Mouse (Mus musculus): Measurements from ENCODE around the gene Arhgap23. TPM values are rescaled to one million over a fixed set of nuclear protein-coding genes. Genes with fewer than 3 reads are reported as not detected.

The Arhgap23 gene
- polyA plus RNA-seq, 1 experiment from 2014 or later, result 3.9 TPM

DNA sequence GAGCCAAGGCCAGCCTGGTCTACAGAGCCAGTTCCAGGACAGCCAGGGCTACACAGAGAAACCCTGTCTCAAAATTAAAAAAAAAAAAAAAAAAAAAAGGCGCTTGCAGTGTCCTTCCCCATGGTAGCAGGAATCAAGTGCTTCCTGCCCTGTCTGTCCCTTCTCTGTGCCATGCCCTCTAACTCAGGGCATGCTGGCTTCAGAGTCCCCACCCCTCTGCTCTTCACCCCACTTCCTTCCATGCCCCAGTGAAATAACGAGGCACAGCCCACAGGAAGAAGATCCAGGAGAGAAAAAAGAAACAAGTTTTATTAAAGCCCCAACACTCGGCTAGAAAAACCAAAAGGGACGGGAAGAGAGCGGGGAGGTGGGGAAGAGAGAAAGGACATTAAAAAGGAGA lies 93.7 kb downstream of the Arhgap23 start:
- H3K4me1 ChIP-seq, result peaks cover 50% of the 10 kb centered on the region
- no peaks in the 10 kb centered on the region for H3K9me3 ChIP-seq (replicated peaks)
- no peaks in the 10 kb centered on the region for H3K36me3 ChIP-seq
- peaks cover 13% of the 10 kb centered on the region; the same call in 1 of the 2 replicates for H3K27me3 ChIP-seq (ENCODE audit: low read depth, poor library complexity, severe bottlenecking)
- no peak overlapping the region for H3K4me3 ChIP-seq
- no peak for DNase-seq (ENCODE audit: low spot score)
- WGBS, result 55% methylated on average over 5 of the region's 5 CpGs
- H3K27ac ChIP-seq, result no peak overlapping the region

DNA sequence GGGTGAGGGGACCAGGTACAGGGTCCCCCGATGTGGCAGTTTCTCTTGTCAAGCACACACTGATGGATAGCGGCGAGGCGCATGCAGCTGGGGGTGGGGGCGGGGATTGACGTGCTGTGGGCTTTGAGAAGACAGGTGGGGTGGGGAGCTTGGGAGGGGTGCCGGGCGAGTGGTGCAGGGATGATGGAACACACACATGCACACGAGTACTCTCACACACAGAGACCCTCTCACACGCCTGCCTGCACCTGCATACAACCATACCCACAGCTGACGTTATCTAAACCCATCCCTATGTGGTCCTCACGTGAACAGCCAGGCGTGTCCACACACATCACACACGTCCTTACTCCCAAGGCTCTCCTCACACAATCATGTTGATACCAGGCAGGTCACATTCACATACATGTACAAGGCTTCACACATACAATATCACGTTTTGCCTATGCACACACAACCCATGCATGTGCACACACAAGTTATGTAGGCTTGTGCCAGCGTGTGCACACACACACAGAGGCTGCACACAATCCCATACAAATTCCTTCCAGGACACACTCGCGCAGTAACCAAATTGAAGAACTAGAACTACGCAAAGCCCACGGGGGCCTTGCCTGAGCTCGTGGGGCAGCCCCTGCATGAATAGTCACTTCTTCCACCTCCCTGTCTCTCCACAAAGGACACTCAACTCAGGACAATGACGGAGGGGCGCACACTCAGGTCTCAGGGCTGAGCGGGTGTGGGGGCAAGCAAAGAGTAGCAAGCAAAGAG lies 94.6 kb downstream of the Arhgap23 start:
- no peaks in the 10 kb centered on the region for H3K36me3 ChIP-seq
- peaks cover 7% of the 10 kb centered on the region; the same call in 1 of the 2 replicates for H3K27me3 ChIP-seq (ENCODE audit: low read depth, poor library complexity, severe bottlenecking)
- peaks cover 50% of the 10 kb centered on the region for H3K4me1 ChIP-seq
- H3K27ac ChIP-seq, result no peak overlapping the region
- WGBS, result 75% methylated on average over 24 of the region's 24 CpGs
- no peak for DNase-seq (ENCODE audit: low spot score)
- H3K4me3 ChIP-seq, result no peak overlapping the region
- no peaks in the 10 kb centered on the region for H3K9me3 ChIP-seq (replicated peaks)

DNA sequence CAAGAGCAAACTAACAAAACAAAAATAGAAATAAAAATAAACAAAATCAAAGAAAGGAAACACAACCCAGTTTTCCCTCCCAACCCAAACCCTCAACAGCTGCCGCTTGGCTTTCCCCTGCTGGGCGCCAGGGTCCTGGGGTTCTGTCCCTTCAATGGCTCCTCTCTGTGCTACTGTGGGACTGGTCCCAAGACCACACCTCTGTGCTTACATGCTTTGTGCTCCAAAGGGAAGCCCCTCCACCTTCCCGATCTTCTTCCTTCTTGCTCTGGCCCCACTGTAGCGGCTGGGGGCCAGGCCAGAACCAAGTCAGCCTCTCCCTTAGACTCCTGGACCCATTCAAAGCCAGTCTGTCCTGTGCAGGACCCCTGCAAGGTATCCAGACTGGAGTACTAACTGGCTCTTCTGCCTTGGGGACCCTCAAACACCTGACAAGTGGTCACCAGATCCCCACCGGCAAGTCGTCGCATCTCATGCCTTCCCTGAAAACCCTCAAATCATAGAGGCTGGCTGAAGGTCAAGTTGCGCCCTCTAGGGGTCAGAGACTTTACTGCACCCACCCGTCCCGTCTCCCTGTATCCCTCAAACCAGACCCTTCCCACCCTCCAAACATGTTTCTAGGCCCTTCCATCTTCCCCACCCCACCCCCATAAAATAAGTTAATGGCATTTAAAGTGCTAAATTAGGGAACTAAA lies 95.8 kb downstream of the Arhgap23 start:
- WGBS, result 27% methylated on average over 10 of the region's 10 CpGs
- peaks cover 50% of the 10 kb centered on the region for H3K4me1 ChIP-seq
- H3K4me3 ChIP-seq, result no peak overlapping the region
- DNase-seq (ENCODE audit: low spot score), result peak; percentile 83
- H3K27ac ChIP-seq, result peak overlapping the region; percentile 60; the same call in 1 of the 2 replicates
- H3K9me3 ChIP-seq (replicated peaks), result no peaks in the 10 kb centered on the region
- peaks cover 3% of the 10 kb centered on the region; the same call in 1 of the 2 replicates for H3K27me3 ChIP-seq (ENCODE audit: low read depth, poor library complexity, severe bottlenecking)
- H3K36me3 ChIP-seq, result no peaks in the 10 kb centered on the region

DNA sequence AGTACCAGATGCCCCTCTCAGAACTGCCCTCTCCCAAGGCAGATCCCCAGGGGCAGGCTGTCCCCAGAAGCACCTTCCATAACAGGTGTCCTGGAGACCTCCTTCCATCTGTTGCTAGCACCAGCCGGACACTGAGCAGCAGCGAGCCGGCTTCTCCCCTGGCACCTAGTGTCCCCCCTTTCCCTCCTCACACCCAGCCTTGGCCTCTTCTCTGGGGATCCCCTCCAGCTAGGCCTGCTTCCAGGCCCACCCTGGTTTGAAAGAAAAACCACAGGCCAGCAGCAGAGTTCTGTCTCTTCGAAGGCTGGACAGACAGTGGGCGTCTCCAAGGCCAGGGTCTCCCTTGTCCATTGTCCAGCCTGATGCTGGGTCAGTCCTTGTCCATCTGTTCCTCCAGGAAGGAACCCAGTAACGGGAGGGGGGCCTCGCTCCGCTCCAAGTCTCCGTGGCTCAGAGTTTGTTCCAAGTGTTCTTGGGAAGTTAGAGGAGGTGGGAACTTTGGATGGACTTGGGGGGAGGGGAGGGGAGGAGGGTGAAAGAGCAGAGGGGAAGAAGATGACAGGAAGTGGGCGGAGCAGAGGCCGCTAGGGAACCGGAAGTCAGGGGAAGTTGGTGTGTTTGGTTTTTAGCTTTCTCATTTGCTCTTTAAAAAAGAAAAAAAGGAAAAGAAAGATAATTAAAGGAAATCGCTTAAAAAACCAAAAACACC lies 96.5 kb downstream of the Arhgap23 start:
- DNase-seq (ENCODE audit: low spot score), result no peak
- H3K36me3 ChIP-seq, result no peaks in the 10 kb centered on the region
- H3K27ac ChIP-seq, result peak overlapping the region; percentile 60
- H3K4me3 ChIP-seq, result 0 out of 2 replicates have a peak overlapping the region, but pooled peaks have one; percentile 3
- peaks cover 3% of the 10 kb centered on the region; the same call in 1 of the 2 replicates for H3K27me3 ChIP-seq (ENCODE audit: low read depth, poor library complexity, severe bottlenecking)
- 67% methylated on average over 13 of the region's 13 CpGs for WGBS
- H3K9me3 ChIP-seq (replicated peaks), result no peaks in the 10 kb centered on the region
- H3K4me1 ChIP-seq, result peaks cover 50% of the 10 kb centered on the region

DNA sequence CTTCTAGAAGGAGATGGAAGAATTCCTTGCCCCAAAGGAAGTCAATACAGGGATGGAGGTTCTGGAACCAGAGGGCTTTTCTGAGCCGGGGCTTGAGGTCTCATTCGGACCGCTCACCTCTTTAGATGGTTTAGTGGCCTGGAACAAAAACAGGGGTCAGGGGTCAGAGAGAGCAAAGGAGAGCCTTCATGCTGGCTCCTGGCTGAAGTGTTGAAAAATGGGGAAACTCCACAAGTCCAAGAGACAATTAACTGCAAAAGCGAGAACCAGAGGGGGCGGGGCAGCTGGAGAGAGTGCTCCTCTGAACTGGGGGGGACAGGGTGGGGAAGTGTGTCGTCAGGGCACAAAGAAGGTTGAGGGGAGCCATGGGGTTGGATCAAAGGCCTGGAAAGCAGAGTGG lies 97.2 kb downstream of the Arhgap23 start:
- Histone ChIP-seq H3K36me3 (no peaks in the 10 kb centered on the region), H3K27ac (peak overlapping the region; percentile 36), H3K9me3 (replicated peaks) (no peaks in the 10 kb centered on the region), H3K4me1 (peaks cover 50% of the 10 kb centered on the region), H3K4me3 (no peak overlapping the region), H3K27me3 (ENCODE audit: low read depth, poor library complexity, severe bottlenecking) (peaks cover 3% of the 10 kb centered on the region; the same call in 1 of the 2 replicates)
- DNase-seq (ENCODE audit: low spot score), result no peak
- 63% methylated on average over 6 of the region's 6 CpGs for WGBS

DNA sequence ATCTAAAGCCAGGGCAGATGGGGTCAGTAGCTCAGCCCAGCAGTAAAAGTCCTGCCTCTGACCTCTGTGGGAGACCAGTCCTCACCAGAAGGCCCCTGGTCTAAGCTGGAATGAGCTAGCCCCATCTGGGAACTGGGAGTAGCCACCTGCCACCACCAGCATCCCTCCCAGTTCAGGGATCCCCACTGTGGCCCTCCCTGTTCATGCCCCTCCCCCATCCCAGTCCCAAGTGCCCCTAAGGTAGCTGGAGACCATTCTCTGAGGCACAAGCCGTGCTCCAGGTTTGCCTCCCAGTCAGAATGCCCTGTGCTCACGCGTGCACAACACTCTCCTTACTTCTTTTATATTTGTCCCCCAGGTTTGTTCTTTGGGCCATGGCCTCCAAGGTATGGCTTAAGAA lies 97.7 kb downstream of the Arhgap23 start:
- Histone ChIP-seq H3K9me3 (replicated peaks) (no peaks in the 10 kb centered on the region), H3K4me3 (no peak overlapping the region), H3K36me3 (no peaks in the 10 kb centered on the region), H3K27ac (no peak overlapping the region), H3K27me3 (ENCODE audit: low read depth, poor library complexity, severe bottlenecking) (peaks cover 3% of the 10 kb centered on the region; the same call in 1 of the 2 replicates), H3K4me1 (peaks cover 44% of the 10 kb centered on the region)
- no peak for DNase-seq (ENCODE audit: low spot score)
- 83% methylated on average over 3 of the region's 3 CpGs for WGBS

DNA sequence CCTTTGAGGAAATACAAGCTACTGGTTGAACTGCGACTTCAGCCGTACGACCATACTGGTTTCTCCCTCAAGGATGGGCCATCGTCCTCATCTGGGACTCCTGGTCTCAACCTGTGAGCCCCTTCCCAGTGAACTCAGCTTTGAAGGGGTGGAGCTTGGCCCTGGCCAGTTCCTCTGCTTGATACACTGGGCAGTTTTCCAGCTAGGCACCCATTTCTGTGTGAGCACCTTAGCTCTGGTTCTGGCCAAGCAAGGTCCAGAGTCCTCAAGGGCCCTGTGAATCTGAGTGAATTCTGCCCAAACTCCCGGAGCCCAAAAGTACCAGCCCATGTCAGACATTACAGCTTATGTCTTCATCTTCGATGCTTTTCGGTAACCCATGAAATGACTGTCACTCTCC lies 105.2 kb downstream of the Arhgap23 start:
- H3K4me3 ChIP-seq, result no peak overlapping the region
- peaks cover 40% of the 10 kb centered on the region for H3K4me1 ChIP-seq
- 95% methylated on average over 7 of the region's 7 CpGs for WGBS
- no peaks in the 10 kb centered on the region for H3K9me3 ChIP-seq (replicated peaks)
- peaks cover 6% of the 10 kb centered on the region; the same call in 1 of the 2 replicates for H3K27me3 ChIP-seq (ENCODE audit: low read depth, poor library complexity, severe bottlenecking)
- H3K36me3 ChIP-seq, result no peaks in the 10 kb centered on the region
- no peak for DNase-seq (ENCODE audit: low spot score)
- no peak overlapping the region for H3K27ac ChIP-seq

DNA sequence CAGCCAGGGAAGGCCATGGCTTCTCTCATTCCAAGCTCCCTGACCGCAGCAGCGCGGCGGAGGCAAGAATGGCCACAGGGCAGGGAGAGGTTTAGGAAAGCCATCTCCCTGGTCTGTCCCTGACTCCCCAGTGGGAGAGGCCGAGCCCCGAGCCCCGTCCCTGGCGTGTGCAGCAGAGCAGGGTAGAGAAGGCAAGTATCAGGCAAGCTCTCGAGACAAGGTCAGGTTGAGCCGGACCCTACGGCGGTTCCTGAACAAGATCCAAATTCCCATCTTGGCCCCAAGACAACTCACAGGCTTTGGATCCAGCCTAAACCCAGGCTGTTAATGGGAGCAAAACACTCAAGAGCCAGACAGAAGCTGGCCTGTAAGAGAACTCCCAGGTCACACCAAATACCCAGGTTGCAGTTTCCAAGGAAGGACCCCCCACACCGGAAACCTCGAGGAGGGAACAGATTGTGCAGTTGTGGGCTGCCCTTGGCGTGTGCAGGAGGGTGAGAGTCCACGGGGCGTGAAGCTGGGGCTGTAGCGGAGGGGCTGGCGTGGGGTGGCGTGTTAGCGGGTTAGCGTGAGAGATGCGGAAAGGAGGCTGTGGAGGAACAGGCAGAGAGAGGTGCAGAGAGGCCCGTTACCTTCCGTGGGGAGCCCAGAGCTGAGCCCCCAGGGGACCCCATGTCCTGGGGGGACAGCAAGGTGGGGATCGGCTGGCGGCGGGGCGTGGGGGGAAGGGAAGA lies 106.6 kb downstream of the Arhgap23 start:
- no peak overlapping the region for H3K4me3 ChIP-seq
- no peaks in the 10 kb centered on the region for H3K36me3 ChIP-seq
- peaks cover 45% of the 10 kb centered on the region for H3K4me1 ChIP-seq
- H3K27me3 ChIP-seq (ENCODE audit: low read depth, poor library complexity, severe bottlenecking), result peaks cover 16% of the 10 kb centered on the region
- WGBS, result 84% methylated on average over 29 of the region's 29 CpGs
- H3K27ac ChIP-seq, result peak overlapping the region; percentile 40; the same call in 1 of the 2 replicates
- no peaks in the 10 kb centered on the region for H3K9me3 ChIP-seq (replicated peaks)
- no peak for DNase-seq (ENCODE audit: low spot score)

DNA sequence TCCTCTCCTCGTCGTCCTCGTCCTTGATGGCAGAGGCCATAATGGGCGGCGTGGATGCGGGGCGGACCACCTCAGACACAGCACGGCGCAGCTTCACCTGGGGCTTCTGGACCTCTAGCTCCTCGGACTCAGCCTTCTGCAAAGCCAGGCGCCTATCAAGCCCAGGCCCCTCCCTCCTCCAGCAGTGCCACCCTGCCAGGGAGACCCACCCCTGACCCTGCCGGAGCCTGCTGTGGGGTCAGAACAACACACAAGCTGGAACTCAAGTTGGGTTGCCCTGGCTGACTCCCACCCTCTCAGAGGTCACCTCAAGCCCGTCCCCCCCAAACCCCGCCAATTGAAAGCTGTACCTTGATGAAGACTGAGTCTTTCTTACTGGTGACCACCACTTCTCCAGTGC lies 107.8 kb downstream of the Arhgap23 start:
- Histone ChIP-seq H3K4me1 (peaks cover 45% of the 10 kb centered on the region), H3K27ac (peak overlapping the region; percentile 77), H3K27me3 (ENCODE audit: low read depth, poor library complexity, severe bottlenecking) (peaks cover 16% of the 10 kb centered on the region), H3K36me3 (no peaks in the 10 kb centered on the region), H3K4me3 (no peak overlapping the region), H3K9me3 (replicated peaks) (no peaks in the 10 kb centered on the region)
- 85% methylated on average over 14 of the region's 14 CpGs for WGBS
- DNase-seq (ENCODE audit: low spot score), result no peak

DNA sequence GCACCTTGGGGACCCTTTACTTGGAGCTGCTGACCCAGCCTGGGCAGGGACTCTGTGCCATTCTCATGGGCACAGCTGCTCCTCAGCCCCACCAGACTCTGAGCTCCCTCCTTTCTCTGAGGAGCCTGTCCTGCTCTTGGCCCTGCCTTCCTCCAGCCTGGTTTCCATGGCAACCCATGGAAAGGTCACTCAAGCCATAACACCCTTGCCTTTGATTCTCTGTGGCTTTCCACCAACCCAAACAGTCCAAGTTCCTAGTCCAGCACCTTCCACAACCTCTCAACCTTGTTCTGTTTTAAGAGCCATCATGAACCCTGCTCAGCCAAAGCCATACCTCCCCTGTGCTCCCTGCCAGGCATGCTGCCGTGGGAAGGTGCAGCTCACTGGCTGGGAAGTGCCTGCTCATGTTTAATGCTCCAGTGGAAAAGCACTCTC lies 108.5 kb downstream of the Arhgap23 start:
- DNase-seq (ENCODE audit: low spot score), result peak; percentile 56
- Histone ChIP-seq H3K9me3 (replicated peaks) (no peaks in the 10 kb centered on the region), H3K27me3 (ENCODE audit: low read depth, poor library complexity, severe bottlenecking) (peaks cover 19% of the 10 kb centered on the region), H3K27ac (peak overlapping the region; percentile 77), H3K4me1 (peaks cover 45% of the 10 kb centered on the region), H3K36me3 (no peaks in the 10 kb centered on the region), H3K4me3 (peak overlapping the region; percentile 28)
- WGBS, result 19% methylated on average over 1 of the region's 1 CpGs

DNA sequence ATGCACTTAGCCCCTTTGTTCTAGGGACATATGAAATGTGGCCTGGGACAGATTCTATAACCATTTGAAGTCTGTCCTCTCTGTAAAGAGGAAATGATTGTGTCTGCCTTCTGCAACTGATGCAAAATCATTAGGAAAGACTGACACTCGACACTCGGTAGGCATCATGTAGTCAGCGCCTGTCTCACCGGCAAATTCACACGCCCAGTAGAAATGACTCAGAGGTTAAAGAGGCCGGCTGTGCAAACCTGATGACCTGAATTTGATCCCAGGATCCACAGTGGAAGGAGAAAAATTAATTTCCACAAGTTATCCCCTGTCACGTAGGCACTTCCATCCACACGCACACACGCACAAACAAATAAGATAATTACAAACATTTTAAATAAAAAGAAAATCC lies 109.0 kb downstream of the Arhgap23 start:
- H3K27ac ChIP-seq, result peak overlapping the region; percentile 77
- 43% methylated on average over 9 of the region's 9 CpGs for WGBS

DNA sequence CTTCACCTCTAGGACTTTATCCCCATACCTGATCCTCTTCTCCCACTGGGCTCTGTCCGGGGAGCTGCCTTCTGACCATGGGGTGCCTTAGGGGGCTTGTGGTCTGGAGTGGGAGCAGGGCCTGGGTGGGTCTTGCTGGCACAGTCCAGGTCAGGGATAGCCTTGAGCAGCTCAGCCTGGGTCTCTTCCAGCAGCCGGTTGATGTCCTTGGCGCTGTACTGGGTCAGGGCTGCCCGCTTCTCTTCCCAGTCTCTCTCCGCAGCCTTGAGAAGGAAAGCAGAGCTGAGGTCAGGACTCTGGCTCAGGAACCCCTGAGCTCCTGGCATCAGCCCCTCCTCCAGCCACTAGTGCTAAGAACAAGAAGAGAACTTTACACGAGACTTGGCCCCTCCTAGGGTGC lies 110.0 kb downstream of the Arhgap23 start:
- no peaks in the 10 kb centered on the region for H3K36me3 ChIP-seq
- 85% methylated on average over 6 of the region's 6 CpGs for WGBS

More for the DNA sequence above, 109.0 kb downstream of the Arhgap23 start:
- peaks cover 21% of the 10 kb centered on the region for H3K27me3 ChIP-seq (ENCODE audit: low read depth, poor library complexity, severe bottlenecking)
- peaks cover 45% of the 10 kb centered on the region for H3K4me1 ChIP-seq
- H3K4me3 ChIP-seq, result peak overlapping the region; percentile 28
- no peaks in the 10 kb centered on the region for H3K9me3 ChIP-seq (replicated peaks)
- H3K36me3 ChIP-seq, result no peaks in the 10 kb centered on the region
- DNase-seq (ENCODE audit: low spot score), result no peak

More for the DNA sequence above, 110.0 kb downstream of the Arhgap23 start:
- Histone ChIP-seq H3K9me3 (replicated peaks) (no peaks in the 10 kb centered on the region), H3K27me3 (ENCODE audit: low read depth, poor library complexity, severe bottlenecking) (peaks cover 25% of the 10 kb centered on the region; the same call in 1 of the 2 replicates), H3K4me3 (no peak overlapping the region), H3K27ac (no peak overlapping the region), H3K4me1 (peaks cover 45% of the 10 kb centered on the region)
- DNase-seq (ENCODE audit: low spot score), result no peak

Data from limb, embryonic 10.5 days (tissue).